Mouse (Mus musculus): ENCODE results near the gene Vrk2.

DNA sequence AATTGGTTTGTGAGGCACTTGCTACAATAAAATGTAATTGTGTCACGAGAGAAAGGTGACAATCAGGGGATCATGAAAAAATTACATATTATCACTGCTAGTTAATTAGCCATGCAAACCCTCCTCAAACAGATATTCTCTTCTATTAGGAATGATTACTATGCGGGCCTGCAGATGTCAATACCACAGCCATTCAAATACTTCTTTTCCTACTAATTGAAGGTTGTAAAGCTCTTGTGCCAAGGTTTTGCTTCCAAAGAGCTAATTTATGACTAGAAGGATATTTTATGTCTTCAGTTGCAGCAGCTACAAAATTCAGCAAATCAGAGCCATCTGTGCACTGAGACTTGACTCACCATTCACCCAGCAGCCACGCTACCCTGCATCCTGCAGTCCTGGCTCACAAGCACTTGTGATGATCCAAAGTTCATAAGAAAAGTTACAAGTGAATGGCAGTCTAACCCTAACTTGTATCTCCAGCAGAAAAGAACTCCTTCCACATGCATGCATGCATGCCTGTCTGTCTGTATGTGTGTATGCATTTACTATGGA lies 112.0 kb downstream of the Vrk2 start:
- TF ChIP-seq POLR2A (IDR thresholded peaks at IDR 0.05; ENCODE audit: borderline replicate concordance, low read depth, low read length) = no peak
- TF ChIP-seq CTCF (IDR thresholded peaks at IDR 0.05; ENCODE audit: low read depth, low read length) = no peak

Measured in bone marrow macrophage, adult 2 months (primary cell).